8 mouse cellular contexts compared by ENCODE assay signal in the genomic region with DNA sequence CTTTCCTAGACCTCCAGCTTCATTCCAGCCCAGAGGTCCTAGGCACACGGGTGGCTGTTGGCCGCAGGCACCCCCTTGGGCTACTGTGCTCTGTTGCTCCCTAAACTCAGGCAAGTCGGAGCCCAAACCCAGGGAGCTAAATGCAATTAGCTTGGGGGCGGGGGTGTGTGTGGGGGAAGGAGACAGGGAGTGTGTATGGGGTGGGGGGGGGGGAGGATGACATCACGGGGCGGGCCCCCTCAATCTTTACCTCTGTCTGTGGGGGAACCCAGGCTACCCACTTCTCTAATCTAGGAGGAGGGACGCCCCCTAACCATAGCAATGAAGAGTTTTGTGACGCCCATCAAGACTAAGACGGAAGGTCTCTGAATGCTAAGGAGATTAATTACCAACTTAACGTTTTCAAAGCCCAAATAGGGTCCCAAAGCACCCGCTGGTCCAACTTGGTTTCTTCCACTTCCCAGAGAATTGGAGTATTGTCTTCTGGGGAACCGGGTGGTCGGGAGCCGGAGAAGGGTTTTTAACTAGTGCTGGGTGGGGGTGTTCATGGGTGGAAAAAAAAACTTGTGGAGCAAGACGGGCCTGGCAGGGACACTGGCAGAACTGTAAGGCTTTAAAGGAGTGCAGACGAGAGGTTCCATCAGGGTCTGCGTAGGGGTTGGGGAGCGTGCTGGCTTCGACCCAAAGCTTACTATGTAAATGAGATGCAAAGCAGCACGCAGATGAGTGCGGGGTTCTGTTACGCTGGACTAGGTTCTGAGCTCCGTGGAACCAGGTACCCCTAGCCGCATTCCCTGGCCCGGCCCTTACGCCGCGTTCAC. TPM values are rescaled to one million over a fixed set of nuclear protein-coding genes. Genes with fewer than 3 reads are reported as not detected.
DNase-seq lines count a peak whose midpoint lies in the region; ATAC-seq and TF ChIP-seq lines count a peak whose summit lies in the region.

Gene Tmem198b (minus strand): TSS at position 100 of the 821 bp plus-strand sequence.

- no peaks in the 10 kb centered on the region for H3K36me3 ChIP-seq in ES-Bruce4 (ENCODE audit: control insufficient read depth, insufficient read depth, low read length, poor library complexity, severe bottlenecking)
- peaks cover 7% of the 10 kb centered on the region; the same call in 1 of the 2 replicates for H3K36me3 ChIP-seq in forebrain, embryonic 15.5 days
- H3K36me3 ChIP-seq in liver, postnatal 0 days (replicated peaks; ENCODE audit: insufficient read depth, low read length) = peaks cover 8% of the 10 kb centered on the region
- peaks cover 8% of the 10 kb centered on the region for H3K36me3 ChIP-seq in neural tube, embryonic 14.5 days (ENCODE audit: control insufficient read depth, insufficient read depth, low read length)

- intact Hi-C loops in heart, postnatal 14 days (cut with DNase I) = loop anchor here (2.0 kb wide), 1 partner anchor 56 kb away; no protein-coding TSS in a partner anchor

- TF ChIP-seq EP300 in ES-Bruce4 (IDR thresholded peaks at IDR 0.05; ENCODE audit: insufficient read depth, low read depth, low read length) = no peak
- TF ChIP-seq EP300 in liver, postnatal 0 days (IDR thresholded peaks at IDR 0.05; ENCODE audit: low read depth) = no peak

- H3K9me3 ChIP-seq in ES-Bruce4 (replicated peaks; ENCODE audit: control insufficient read depth, insufficient read depth, low read length, poor library complexity, severe bottlenecking) = no peaks in the 10 kb centered on the region
- H3K9me3 ChIP-seq in forebrain, embryonic 15.5 days = no peaks in the 10 kb centered on the region
- H3K9me3 ChIP-seq in liver, postnatal 0 days (ENCODE audit: low read length) = no peaks in the 10 kb centered on the region
- no peaks in the 10 kb centered on the region for H3K9me3 ChIP-seq in neural tube, embryonic 14.5 days (ENCODE audit: control insufficient read depth, low read length)

- DNase-seq in c-Kit-positive CD71-negative TER-119-negative erythroid progenitor cells, embryonic 14.5 days (ENCODE audit: low read depth) = peak; percentile 63
- peak; percentile 68 to 78 for DNase-seq in heart, postnatal 14 days
- DNase-seq in layer of hippocampus, adult 11-12 months (ENCODE audit: low spot score) = peak; percentile 75
- peak; percentile 67 for DNase-seq in liver, postnatal 0 days
- DNase-seq in thymus, adult 18-20 months = peak; percentile 42 to 48

- no peak for TF ChIP-seq POLR2A in ES-Bruce4 (IDR thresholded peaks at IDR 0.05; ENCODE audit: insufficient read depth, low read length)

- H3K27ac ChIP-seq in ES-Bruce4 (ENCODE audit: insufficient read depth, low read length) = peak within 1 kb of the TSS; percentile 40
- H3K27ac ChIP-seq in forebrain, embryonic 15.5 days (replicated peaks) = peak within 1 kb of the TSS; percentile 99
- H3K27ac ChIP-seq in liver, postnatal 0 days (ENCODE audit: low read depth) = peak within 1 kb of the TSS; percentile 98
- H3K27ac ChIP-seq in neural tube, embryonic 14.5 days (ENCODE audit: low read depth, low read length) = peak within 1 kb of the TSS; percentile 97

- peak within 1 kb of the TSS; percentile 80 for H3K9ac ChIP-seq in ES-Bruce4 (ENCODE audit: low read depth, poor library complexity, severe bottlenecking)
- peak within 1 kb of the TSS; percentile 80 for H3K9ac ChIP-seq in forebrain, embryonic 15.5 days (replicated peaks)
- peak within 1 kb of the TSS; percentile 91 for H3K9ac ChIP-seq in liver, postnatal 0 days (replicated peaks)
- H3K9ac ChIP-seq in neural tube, embryonic 14.5 days (replicated peaks; ENCODE audit: low read depth, low read length) = peak within 1 kb of the TSS; percentile 82

- H3K4me3 ChIP-seq in ES-Bruce4 (ENCODE audit: low read depth, low read length) = peak within 1 kb of the TSS; percentile 83
- H3K4me3 ChIP-seq in forebrain, embryonic 15.5 days = peak within 1 kb of the TSS; percentile 57
- peak within 1 kb of the TSS; percentile 95 for H3K4me3 ChIP-seq in liver, postnatal 0 days (ENCODE audit: low read depth, low read length)
- H3K4me3 ChIP-seq in neural tube, embryonic 14.5 days (ENCODE audit: low read depth, low read length) = peak within 1 kb of the TSS; percentile 78

- TF ChIP-seq CTCF in ES-Bruce4 (IDR thresholded peaks at IDR 0.05; ENCODE audit: low read depth, low read length) = no peak
- TF ChIP-seq CTCF in liver, postnatal 0 days (IDR thresholded peaks at IDR 0.05; ENCODE audit: low read depth) = no peak

- H3K4me2 ChIP-seq in forebrain, embryonic 15.5 days (replicated peaks) = peak within 1 kb of the TSS; percentile 75
- peak within 1 kb of the TSS; percentile 100 for H3K4me2 ChIP-seq in liver, postnatal 0 days (ENCODE audit: low read depth, low read length)
- peak within 1 kb of the TSS; percentile 57 for H3K4me2 ChIP-seq in neural tube, embryonic 14.5 days (ENCODE audit: low read depth, low read length)

- no peaks in the 10 kb centered on the region for H3K27me3 ChIP-seq in ES-Bruce4 (ENCODE audit: control insufficient read depth, insufficient read depth, low read length, poor library complexity, severe bottlenecking)
- no peaks in the 10 kb centered on the region for H3K27me3 ChIP-seq in forebrain, embryonic 15.5 days
- H3K27me3 ChIP-seq in liver, postnatal 0 days (ENCODE audit: insufficient read depth, low read length) = no peaks in the 10 kb centered on the region
- no peaks in the 10 kb centered on the region; the same call in 1 of the 2 replicates for H3K27me3 ChIP-seq in neural tube, embryonic 14.5 days (ENCODE audit: control insufficient read depth, insufficient read depth, low read length)

- no peaks in the 10 kb centered on the region for H3K4me1 ChIP-seq in ES-Bruce4 (ENCODE audit: control insufficient read depth, insufficient read depth, low read length)
- peaks cover 50% of the 10 kb centered on the region for H3K4me1 ChIP-seq in forebrain, embryonic 15.5 days
- peaks cover 31% of the 10 kb centered on the region for H3K4me1 ChIP-seq in liver, postnatal 0 days (ENCODE audit: insufficient read depth)
- peaks cover 42% of the 10 kb centered on the region for H3K4me1 ChIP-seq in neural tube, embryonic 14.5 days (ENCODE audit: control insufficient read depth, insufficient read depth, low read length)

- under 1% methylated on average over 26 of the region's 28 CpGs for WGBS in forebrain, embryonic 15.5 days
- WGBS in liver, postnatal 0 days (ENCODE audit: insufficient replicate concordance) = under 1% methylated on average over 27 of the region's 28 CpGs
- under 1% methylated on average over 28 of the region's 28 CpGs for WGBS in neural tube, embryonic 14.5 days

- ATAC-seq in forebrain, embryonic 15.5 days (replicated peaks) = peak; percentile 73
- ATAC-seq in liver, postnatal 0 days = peak; percentile 47
- ATAC-seq in neural tube, embryonic 14.5 days (ENCODE audit: low read depth) = peak; percentile 74

RNA-seq across cellular contexts. Expression of gene Tmem198b, which starts in this region (rescaled TPM):
- polyA plus RNA-seq in ES-Bruce4 (2011; ENCODE audit: insufficient read depth, insufficient read length, low read depth, missing spikeins) = 12.3 and 12.6 TPM in 2 replicates
- polyA plus RNA-seq in forebrain, embryonic 15.5 days (2015; fragmentation: Nextera tagmentation; extraction: Ambion mirVana) = 12.6 and 13.6 TPM in 2 replicates
- 10 to 100 TPM in 1 of 2 experiments, 1 to 10 TPM in 1; 8.6 to 11.1 TPM for total RNA-seq in heart, postnatal 14 days (2021)
- polyA plus RNA-seq in liver, postnatal 0 days (2015; fragmentation: Nextera tagmentation; extraction: Ambion mirVana) = 2.3 and 2.5 TPM in 2 replicates
- 13.9 and 16.6 TPM in 2 replicates for polyA plus RNA-seq in neural tube, embryonic 14.5 days (2014; fragmentation: Nextera tagmentation; extraction: Ambion mirVana)

Comparison
In these comparisons a context has a peak if more than half of its experiments do, and no peak if none do; other contexts are left out.
1. Peak in every context shown above with its lines: DNase-seq, ATAC-seq, H3K4me3 ChIP-seq and H3K27ac ChIP-seq.
2. H3K27ac ChIP-seq: peak in every context shown above with its lines; median percentile 99 in forebrain, embryonic 15.5 days; 98 in liver, postnatal 0 days; 97 in neural tube, embryonic 14.5 days; 40 in ES-Bruce4.